Comparison of ENCODE assay signal across 8 mouse cellular contexts in the genomic region with DNA sequence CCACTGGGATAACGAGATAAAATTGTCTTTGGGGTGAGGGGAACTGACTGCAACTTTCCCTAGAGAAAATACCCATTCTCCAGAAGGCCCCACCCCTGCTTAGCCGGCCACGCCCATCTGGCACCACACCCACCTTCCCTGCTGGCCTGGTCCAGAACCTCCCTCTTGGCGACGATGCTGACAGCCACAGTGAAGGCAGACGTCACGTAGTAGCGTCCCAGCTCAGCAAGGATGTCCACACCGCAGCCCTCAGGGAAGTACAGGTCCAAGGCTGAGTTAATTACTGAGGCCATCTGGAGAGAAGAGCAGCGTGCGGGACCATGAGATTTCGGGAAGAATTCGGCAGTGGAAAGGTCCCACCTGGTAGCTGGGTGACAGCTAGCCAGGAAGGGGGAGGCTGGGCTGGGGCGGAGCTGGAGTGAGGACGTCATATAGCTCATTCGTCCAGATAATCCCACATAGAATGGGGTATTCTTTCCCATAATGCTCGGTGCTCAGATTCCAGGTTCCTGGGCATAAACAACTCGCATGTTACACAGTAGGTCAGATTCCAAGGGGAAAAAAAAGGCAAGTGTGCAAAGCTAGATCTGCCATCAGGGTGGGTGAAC. TPM values are rescaled to one million over a fixed set of nuclear protein-coding genes. Genes with fewer than 3 reads are reported as not detected.
DNase-seq lines count a peak whose midpoint lies in the region; ATAC-seq and TF ChIP-seq lines count a peak whose summit lies in the region.

No protein-coding gene starts in this region.

- 19% methylated on average over 18 of the region's 18 CpGs for WGBS in hindbrain, embryonic 12.5 days
- 16% methylated on average over 18 of the region's 18 CpGs for WGBS in midbrain, embryonic 16.5 days

- peak; percentile 37 for DNase-seq in kidney, postnatal 10 days
- DNase-seq in kidney, postnatal 14 days, result no peak
- DNase-seq in layer of hippocampus, adult 2 months (ENCODE audit: low spot score in 2 of 2), result no peak
- no peak for DNase-seq in urinary bladder, postnatal 36 days (ENCODE audit: low spot score in 2 of 2)
- DNase-seq in gastrocnemius, adult 8-10 months (ENCODE audit: low spot score in 2 of 2), result no peak

- H3K9me3 ChIP-seq in hindbrain, embryonic 12.5 days (replicated peaks), result no peaks in the 10 kb centered on the region
- H3K9me3 ChIP-seq in midbrain, embryonic 16.5 days (replicated peaks; ENCODE audit: control insufficient read depth, low read length, poor library complexity, severe bottlenecking), result no peaks in the 10 kb centered on the region

- no peak overlapping the region for H3K27ac ChIP-seq in hindbrain, embryonic 12.5 days
- H3K27ac ChIP-seq in midbrain, embryonic 16.5 days (ENCODE audit: low read length), result no peak overlapping the region
- no peak overlapping the region for H3K27ac ChIP-seq in layer of hippocampus, adult 2 months

- no peaks in the 10 kb centered on the region for H3K27me3 ChIP-seq in hindbrain, embryonic 12.5 days
- no peaks in the 10 kb centered on the region for H3K27me3 ChIP-seq in midbrain, embryonic 16.5 days (ENCODE audit: control insufficient read depth, insufficient read depth, low read depth, low read length)

- H3K36me3 ChIP-seq in hindbrain, embryonic 12.5 days, result no peaks in the 10 kb centered on the region
- H3K36me3 ChIP-seq in midbrain, embryonic 16.5 days (ENCODE audit: control insufficient read depth, insufficient read depth, low read length), result no peaks in the 10 kb centered on the region

- peak; percentile 48 for ATAC-seq in common myeloid progenitor, adult 5-6 weeks (replicated peaks; ENCODE audit: low read depth, poor library complexity, severe bottlenecking)
- no peak for ATAC-seq in hindbrain, embryonic 12.5 days (ENCODE audit: low FRiP score)
- ATAC-seq in midbrain, embryonic 16.5 days, result no peak

- peak overlapping the region; percentile 31 for H3K4me2 ChIP-seq in hindbrain, embryonic 12.5 days (replicated peaks)
- H3K4me2 ChIP-seq in midbrain, embryonic 16.5 days (ENCODE audit: low read length), result peak overlapping the region; percentile 35; the same call in 1 of the 2 replicates

- TF ChIP-seq CTCF in layer of hippocampus, adult 2 months (conservative IDR thresholded peaks at IDR 0.05), result no peak

- H3K4me3 ChIP-seq in hindbrain, embryonic 12.5 days, result no peak overlapping the region
- no peak overlapping the region for H3K4me3 ChIP-seq in midbrain, embryonic 16.5 days (ENCODE audit: low read depth, low read length)
- H3K4me3 ChIP-seq in layer of hippocampus, adult 2 months, result no peak overlapping the region

- peaks cover 5% of the 10 kb centered on the region; the same call in 1 of the 2 replicates for H3K4me1 ChIP-seq in hindbrain, embryonic 12.5 days
- no peaks in the 10 kb centered on the region for H3K4me1 ChIP-seq in midbrain, embryonic 16.5 days (ENCODE audit: control insufficient read depth, insufficient read depth, low read length)

- no peak overlapping the region for H3K9ac ChIP-seq in hindbrain, embryonic 12.5 days
- H3K9ac ChIP-seq in midbrain, embryonic 16.5 days (ENCODE audit: low read depth, low read length), result no peak overlapping the region

RNA-seq across cellular contexts. Expression of a gene that starts 14.8 kb away (rescaled TPM):
- total RNA-seq in common myeloid progenitor, adult 5-6 weeks (2017), result 1.1 and 1.6 TPM in 2 replicates
- polyA plus RNA-seq in hindbrain, embryonic 12.5 days (2016; fragmentation: Nextera tagmentation; extraction: Ambion mirVana), result 17.7 and 21.4 TPM in 2 replicates
- 16.6 and 20.2 TPM in 2 replicates for polyA plus RNA-seq in midbrain, embryonic 16.5 days (2015; fragmentation: Nextera tagmentation; extraction: Ambion mirVana)
- total RNA-seq in layer of hippocampus, adult 2 months (2021), result 10 to 100 TPM; 35.2 to 39.9 TPM
- 1 to 10 TPM; 2.1 to 3.8 (median 2.7) TPM for total RNA-seq in gastrocnemius, adult 8-10 months (2022)

RNA-seq across cellular contexts. Expression of a gene that starts 44.3 kb away (rescaled TPM):
- 148 and 164 TPM in 2 replicates for total RNA-seq in common myeloid progenitor, adult 5-6 weeks (2017)
- 122 and 128 TPM in 2 replicates for polyA plus RNA-seq in hindbrain, embryonic 12.5 days (2016; fragmentation: Nextera tagmentation; extraction: Ambion mirVana)
- 81.6 and 81.7 TPM in 2 replicates for polyA plus RNA-seq in midbrain, embryonic 16.5 days (2015; fragmentation: Nextera tagmentation; extraction: Ambion mirVana)
- 10 to 100 TPM; 26.1 to 29.1 TPM for total RNA-seq in layer of hippocampus, adult 2 months (2021)
- total RNA-seq in gastrocnemius, adult 8-10 months (2022), result 10 to 100 TPM; 24.9 to 28.2 (median 26.3) TPM

Comparison
In these comparisons a context has a peak if more than half of its experiments do, and no peak if none do; other contexts are left out.
1. RNA of a gene that starts 14.8 kb away (total RNA-seq): 35.2 to 39.9 TPM in layer of hippocampus, adult 2 months; 2.1 to 3.8 TPM in gastrocnemius, adult 8-10 months and 1.1 to 1.6 TPM in common myeloid progenitor, adult 5-6 weeks; every median in the first group is over 4 times any median in the second.